Mouse (Mus musculus) frontal cortex, postnatal 14 days (tissue): ENCODE results near the gene Kif18b.

ENCODE experiments used
- DNase-seq, 2 experiments: peaks; one replicate each; pipeline ENCODE4 v3.0.0; 2022; ENCODE audit warnings: low spot score in 2 of 2

Kif18b gene

DNA sequence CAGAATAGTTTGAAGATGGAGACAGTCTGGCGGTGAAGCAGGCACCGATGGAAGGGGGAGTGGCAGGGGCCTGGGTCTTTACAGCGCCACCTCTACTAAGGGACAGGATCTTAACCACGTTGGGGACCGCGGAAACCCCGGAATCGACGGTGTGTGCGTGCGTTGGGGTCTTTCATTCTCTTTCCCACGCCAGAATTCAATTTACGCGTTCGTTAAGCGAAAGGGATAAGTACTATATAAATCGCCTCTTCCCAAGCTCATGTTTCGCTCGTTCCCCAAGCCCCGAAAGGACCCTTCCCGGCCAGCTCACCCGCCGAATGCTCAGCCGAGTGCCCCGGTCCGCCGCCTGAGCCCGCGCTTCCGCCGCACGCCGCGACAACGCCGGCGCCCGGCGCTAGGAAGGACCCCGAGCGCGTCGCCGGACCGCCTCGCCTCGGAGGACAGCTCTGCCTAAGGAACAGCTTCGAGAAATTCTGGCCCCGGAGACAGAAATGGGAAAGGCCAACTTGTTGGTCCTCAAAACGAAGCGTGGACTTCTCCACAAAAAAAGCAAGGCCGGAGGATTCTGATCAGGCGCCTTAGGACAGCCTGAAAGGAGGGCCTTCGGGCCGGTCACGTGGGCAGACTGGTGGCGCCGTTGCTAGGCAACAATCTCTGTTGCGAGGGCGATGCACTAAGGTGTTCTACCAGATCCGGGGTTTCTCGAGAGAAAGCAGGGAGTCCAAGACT, 44.2 kb downstream of the Kif18b start, which contains the start of the genes Eftud2 and Ccdc103:
TSS of gene Eftud2 (minus strand) at position 401 of the 729 bp plus-strand sequence.
TSS of gene Ccdc103 (plus strand) at position 620 of the 729 bp plus-strand sequence.
- DNase-seq: peak; percentile 90 to 92

DNA sequence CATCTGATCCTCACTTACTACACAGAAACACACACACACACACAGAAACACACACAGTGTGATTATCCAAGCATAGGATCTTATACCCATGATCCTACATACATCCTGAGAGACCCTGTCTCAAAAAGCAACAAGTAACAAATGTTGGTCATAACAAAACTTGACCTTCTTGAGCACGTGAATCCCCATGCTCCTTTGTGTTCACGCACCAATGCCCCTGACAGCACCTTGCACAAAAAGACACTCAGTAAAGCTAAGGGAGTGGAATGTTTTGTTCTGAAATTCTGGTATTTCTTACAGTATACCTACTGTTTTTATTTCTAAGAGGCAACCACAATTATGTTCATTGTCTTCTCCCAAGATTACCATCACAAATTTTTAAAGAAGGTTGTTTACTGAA, 45.4 kb downstream of the Kif18b start:
- no peak for DNase-seq

DNA sequence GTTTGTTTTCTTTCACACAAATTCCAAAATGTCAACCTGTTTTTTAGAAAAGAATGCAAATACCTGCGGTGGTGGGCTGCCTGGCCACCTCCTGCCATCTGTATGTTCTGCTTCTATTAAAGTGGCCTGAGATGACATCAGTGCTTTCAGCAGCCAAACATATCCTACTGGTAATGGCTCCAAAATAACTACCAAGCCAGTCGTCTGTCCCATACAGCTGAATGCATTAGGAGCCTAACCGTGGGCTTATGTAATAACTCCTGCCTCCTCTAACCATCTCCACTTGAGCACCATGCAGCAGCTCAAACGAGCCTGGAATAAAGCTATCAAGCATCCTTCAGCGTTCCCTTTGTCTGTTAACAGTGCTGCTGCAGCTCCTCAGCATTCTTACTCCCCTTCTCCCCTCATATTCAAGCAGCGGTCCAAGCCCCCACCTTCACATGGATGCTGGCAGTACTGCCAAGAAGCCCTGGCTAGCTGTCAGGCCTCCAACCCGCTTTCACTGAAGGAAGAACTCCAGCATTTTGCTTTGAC, 50.1 kb downstream of the Kif18b start:
- peak in 1 of 2 experiments; percentile 46 for DNase-seq

DNA sequence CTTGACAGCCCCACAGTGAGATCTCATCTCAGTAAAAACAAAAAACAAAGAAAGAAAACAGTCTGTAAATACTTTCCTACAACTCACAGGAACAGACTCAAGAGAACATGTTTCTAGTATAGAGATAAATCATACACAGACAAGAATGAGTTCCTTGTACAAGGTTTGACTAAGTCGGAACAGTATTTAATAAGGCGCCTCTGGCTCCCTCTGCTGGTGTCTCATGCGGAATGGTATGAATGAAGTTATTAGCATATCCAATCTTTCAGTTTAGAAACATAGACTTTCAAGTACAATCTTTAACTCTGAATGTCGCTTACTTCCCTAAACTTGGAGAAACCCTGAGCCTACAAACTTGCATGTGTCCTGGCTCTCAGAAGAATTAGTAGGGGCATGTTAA, 60.7 kb downstream of the Kif18b start:
- peak in 1 of 2 experiments; percentile 64 for DNase-seq

DNA sequence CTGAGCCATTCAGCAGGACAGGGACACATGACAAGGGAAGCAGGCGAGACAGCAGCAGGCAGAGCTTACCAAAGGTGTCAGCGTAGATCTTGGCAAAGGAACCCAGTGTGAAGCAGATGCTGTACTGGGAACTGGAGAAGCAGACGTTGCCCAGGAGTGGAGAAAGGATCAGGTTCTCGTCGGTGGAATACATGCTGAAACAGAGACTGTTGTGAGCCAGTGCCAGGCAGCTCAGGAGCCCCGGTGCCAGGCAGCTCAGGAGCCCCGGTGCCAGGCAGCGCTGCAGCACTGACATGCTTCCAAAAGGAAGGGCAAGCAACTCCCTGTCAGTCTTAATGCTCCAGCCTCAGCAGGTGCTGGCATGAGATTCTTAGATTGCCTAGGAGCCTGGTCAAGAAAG, 65.0 kb downstream of the Kif18b start:
- no peak for DNase-seq

DNA sequence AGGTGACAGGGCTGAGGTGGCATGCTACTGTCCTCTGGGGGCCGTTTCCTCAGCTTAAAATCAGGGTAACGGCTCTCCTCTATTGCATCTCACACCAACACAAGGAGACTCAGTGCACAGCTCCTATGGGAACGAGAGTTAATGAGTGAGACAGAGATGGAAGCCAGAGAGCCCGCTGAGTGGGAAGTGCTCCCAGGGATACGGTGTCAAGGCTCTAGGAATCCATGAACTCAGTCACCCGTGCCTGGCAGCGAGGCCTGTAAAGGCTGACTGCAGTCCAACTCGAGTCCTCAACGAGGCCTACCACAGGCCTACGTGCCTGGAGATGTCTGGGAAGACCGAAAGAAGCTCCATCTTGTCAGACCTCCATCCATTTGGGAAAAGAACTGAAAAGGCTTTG, 66.0 kb downstream of the Kif18b start:
- DNase-seq: no peak

DNA sequence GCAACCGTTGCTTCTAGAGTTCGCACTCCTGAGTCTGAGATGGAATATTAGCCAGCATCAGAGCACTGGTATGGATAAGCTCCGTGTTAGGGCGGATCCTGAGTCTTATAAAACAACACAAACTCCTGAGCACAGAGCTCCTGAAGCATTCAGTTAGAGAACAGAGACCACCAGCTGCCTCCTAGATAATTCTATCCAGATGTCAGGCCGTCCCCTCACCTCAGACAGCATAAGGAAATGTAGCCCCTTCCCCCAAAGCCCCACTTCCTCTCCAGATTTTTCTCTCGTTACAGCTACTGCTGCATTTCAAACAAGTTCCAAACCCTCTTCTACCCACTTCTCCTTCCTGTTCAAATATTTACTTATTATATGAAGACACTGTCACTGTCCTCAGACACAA, 69.0 kb downstream of the Kif18b start:
- no peak for DNase-seq
